Mouse (Mus musculus): ENCODE data around the gene Cep57l1.

The Cep57l1 gene

GRCm38 (mm10) chr10:41733214-41733613, 76.5 kb downstream of the Cep57l1 start:
- no peak for DNase-seq

DNA sequence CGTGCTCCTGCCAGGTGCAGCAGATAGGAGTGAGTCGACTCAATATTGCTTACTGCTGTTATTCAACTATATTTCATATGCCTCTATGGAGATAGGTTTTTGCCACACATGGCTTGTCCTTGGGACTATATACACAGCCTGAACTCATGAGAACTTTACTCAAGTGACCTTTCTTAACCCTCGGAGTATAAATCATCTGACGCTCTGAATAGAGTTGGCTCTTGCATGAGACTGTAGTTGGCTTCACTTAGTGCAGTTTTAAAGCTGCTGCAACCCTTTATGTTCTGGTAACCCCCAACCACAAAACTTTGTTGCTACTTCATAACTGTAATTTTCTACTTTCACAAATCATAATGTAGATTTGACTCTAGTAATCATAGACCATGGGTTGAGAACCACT, 77.7 kb downstream of the Cep57l1 start:
- no peak for DNase-seq

- no peak for DNase-seq
These were observed 78.9 kb downstream of the Cep57l1 start for GRCm38 (mm10) chr10:41730746-41731145.

DNA sequence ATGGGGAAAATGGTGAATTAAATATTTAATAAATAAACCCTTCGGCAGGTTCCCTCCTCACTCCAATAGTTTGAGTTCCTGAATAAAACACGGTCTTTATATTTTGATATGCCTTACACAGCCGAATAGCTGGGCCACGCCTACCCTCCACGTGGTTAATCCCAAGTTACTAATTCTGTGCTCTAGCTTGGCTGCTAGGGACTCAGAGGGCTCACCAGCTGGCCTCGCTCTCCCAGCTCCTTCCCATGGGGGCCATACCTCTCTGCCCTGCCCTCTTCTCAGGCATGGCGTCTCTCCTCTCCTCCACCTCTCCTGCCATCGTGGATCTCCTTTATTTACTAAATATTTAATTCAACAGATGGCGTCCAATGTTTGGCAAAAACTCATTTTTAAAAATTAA, 83.5 kb downstream of the Cep57l1 start:
- DNase-seq = no peak

- DNase-seq = no peak
These were observed 90.1 kb downstream of the Cep57l1 start for GRCm38 (mm10) chr10:41719587-41719986.

DNA sequence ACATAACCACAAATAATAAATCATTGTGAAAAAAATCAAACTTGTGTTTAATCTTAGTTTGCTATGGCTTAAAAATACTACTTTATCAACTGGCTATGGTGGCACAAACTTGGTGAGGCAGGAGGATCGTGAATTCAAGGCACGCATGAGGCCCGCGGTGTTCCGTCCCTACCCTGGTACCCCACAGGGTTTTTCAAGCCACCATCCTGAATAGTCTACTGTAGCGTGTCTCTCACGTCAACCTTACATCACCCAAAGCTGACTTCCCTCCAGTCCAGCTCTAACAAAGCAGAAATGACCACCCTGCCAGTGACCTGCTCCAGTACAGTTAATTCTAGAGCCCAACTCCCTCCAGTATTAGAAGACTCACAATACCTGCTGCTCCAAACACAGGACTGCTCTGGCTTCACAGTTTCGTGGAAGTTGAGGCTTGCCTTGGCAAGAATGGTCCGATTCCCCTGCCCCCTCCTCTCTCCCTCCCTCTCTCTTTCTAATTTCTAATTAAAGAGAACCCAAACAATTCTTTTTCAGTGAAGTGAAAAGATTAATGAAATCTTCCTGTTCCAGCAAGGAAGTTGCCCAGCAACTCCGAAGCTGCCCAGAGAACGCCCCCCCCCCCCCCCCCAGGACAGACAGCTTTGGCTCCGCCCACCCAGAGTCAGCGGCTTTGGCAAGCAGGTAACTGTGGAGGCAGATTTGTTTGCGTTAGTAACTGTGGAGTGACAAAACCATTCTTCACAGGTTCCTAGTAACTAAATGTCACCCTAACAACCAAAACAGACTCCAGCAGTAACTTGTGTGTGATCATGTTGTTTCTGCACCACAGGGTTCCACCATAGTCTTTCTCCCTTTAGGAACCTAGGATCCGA, 93.4 kb downstream of the Cep57l1 start, which contains the start of gene Ccdc162:
Gene Ccdc162, minus strand, starts transcription at position 606 of the 869 bp plus-strand sequence.
- DNase-seq = no peak

- no peak for DNase-seq
These were observed 94.1 kb downstream of the Cep57l1 start for GRCm38 (mm10) chr10:41715557-41715956.

DNA sequence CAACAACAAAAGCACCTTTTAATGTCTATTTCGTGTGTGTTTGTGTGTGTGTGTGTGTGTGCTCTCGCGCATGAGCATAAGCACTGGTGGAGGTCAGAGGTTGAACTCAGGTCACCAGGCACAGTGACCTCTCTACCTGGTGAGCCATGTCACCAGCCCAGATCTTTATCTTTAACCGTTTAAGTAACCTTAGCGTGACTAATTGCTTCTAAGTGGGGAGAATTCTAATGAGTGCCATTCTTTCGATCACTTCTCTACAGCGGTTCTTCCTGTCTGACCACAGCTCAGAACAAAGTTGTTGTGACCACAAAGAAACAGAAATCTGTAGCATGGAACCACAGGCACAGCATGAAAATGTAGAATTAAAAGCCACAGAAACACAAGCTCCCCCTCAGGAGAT, 98.2 kb downstream of the Cep57l1 start:
- DNase-seq = no peak

DNA sequence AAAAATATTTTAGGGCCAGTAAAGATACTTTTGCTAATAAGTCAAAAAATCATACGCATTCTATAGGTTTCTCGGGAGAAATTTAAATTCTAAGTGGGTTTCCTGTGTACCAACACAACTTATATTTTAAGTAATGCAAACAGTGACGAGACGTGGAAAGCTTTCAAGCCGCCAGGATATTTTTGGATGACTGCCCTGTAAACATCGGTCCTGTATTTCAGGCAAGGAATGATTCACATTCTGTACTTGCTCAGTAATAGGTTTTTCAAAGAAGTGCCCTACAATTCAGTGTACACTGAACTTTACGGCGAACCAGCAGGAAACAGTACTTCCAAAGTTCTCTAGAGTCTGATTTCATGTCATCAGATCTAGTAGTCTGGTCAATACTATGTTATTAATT, 98.9 kb downstream of the Cep57l1 start:
- no peak for DNase-seq

- no peak for DNase-seq
These were observed 100.3 kb downstream of the Cep57l1 start for GRCm38 (mm10) chr10:41709341-41709740.

DNA sequence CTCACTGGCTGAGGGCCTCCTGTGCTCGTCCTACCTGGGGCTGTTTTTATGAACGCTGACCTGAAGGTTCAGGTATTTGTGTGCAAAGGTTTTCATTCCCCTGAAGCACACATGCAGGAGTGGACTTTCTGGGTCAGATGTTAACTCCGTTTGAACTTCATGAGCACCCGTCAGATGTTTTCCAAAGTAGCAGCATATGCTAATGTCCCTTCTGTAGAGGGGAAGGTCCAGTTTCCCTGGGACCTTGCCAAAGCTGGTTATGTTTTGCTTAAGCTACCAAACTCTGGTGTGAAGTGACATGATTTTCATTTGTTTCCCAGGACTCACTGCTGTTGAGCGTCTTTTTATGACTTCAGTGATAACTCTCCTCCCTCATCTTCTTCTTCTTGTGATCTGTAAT, 110.0 kb downstream of the Cep57l1 start:
- DNase-seq = no peak

GRCm38 (mm10) chr10:41697040-41697439, 112.6 kb downstream of the Cep57l1 start:
- DNase-seq = no peak

- DNase-seq = no peak
These were observed 118.7 kb downstream of the Cep57l1 start for GRCm38 (mm10) chr10:41690978-41691377.

DNA sequence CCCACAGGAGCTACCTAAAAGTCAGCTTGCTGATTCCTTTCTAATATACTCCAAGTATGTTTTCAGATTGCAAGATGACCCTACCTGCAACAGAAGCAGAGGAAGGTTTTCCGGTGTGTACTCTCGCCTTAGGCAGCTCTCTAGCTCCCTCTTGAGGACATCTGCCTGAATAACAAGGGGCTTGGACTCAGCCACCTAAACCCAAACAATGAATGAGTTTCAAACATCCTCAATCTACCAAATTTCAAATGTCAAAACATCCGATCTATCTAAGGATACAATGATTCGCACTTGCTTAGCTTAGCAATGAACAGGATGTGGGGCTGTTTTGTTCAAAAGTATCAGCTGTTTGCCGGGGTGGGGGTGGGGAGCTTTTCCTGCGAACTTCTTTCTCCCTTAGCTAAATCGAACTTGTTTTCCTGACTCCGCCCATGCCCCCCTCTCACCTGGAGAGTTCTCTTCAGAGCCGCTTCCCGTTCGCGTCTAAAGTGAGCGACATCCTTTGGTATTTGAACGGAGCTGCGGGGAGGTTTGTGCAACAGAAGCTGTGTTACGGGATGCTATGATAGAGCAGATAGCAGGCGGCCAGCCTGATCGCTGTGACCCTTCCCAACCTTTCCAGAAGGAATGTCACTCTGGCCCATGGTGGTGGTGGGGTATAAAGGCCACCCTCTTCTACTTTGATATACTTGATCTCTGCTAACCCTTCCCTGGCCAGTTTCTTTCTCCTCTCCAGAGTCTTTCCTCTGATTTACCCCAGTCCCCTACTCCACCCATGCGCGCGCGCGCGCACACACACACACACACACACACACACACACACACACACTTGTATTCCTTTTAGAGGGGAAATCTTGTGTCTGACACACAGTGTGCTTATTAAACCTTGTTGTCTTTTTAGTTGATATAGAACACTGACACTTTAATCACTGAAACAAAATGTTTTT, 119.5 kb downstream of the Cep57l1 start:
- DNase-seq = peak; percentile 86

DNA sequence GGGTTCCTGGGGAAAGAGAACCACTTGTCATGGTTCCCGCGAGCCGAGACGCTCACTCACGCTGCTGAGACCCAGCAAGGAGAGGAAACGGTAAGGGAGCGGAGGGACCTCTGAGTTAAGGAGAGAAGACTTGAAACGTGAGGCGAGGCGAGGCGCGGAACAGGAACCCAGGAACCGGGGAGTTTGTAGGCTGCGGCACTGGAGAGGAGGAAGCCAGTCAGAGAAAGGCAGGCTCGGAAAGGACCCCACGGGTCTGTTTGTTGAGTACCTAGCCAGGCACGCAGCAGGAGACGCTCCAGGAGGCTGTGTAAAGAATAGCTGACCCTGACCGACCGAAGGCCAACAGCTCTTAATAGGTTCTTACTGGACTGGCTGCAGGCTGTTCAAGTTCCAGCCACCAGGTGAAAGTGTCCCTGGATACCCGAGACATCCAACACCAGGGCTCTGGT, 125.1 kb downstream of the Cep57l1 start:
- DNase-seq = peak; percentile 41

DNA sequence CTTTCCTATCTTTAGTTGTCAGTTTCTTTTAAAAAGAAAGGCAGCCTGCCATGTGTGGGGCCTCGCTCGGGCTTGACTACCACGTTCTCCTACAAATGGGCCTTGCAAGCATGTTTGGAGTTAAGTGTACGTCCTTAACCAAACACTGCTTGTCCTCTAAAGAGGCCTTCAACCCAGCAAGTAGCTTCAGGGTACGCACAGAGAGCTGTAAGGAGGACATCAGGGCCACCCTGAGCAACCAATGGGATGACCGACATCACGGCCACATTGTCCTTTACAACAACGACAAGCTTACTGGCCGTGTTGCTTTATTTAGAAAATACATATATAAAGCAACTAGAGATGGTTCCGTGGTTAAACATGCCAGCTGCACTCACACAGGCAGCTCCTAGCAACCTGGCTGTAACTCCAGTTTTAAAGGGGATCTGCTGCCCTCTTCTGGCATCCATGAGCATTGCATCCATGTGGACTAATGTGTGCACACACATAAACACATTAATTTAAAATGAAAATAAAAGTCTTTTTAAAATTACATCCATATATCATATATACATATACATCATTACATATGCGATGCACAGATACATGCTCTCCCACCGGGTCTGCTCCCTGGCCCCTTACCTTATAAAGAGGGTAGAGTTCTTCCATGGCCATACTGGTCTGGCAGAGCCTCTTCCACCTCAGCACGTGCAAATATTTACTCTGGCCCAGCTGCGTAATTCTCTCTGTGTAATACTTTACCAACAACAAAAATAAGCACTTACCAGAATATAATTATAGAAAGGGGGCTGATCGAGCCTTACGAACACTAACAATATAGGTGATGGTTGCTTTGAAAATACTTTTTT, 126.9 kb downstream of the Cep57l1 start:
- DNase-seq = peak; percentile 92

GRCm38 (mm10) chr10:41678746-41679360, 130.8 kb downstream of the Cep57l1 start:
- peak; percentile 82 for DNase-seq

DNA sequence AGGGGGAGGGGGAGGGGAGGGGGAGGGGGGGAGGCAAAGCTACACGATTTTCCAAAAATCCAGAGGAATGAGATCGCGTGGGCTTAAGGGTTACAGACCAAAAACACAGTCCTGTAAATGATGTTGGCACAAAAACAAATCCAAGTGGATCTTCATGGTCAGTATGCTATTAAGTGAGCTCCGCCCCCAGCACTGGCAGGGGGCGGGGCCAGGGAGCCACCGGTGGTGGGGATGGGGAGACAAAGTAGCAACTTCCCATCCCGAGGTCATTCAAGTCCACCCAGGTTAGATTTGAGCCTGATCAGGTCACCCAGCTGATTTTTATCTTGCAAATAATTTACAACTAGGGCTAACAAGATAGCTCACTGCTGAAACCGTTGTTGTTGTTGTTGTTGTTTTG, 132.3 kb downstream of the Cep57l1 start:
- DNase-seq = no peak

- no peak for DNase-seq
These were observed 133.0 kb downstream of the Cep57l1 start for GRCm38 (mm10) chr10:41676661-41677061.

GRCm38 (mm10) chr10:41675842-41676571, 133.7 kb downstream of the Cep57l1 start:
- no peak for DNase-seq

- DNase-seq = no peak
These were observed 134.4 kb downstream of the Cep57l1 start for GRCm38 (mm10) chr10:41675243-41675642.

Measured in thymus, postnatal 14 days (tissue).